Mouse (Mus musculus): ENCODE data around the gene Hist1h2ai.
"Not testable (repeated sequence)": the region's sequence is repeated elsewhere in the genome, so short reads cannot be mapped to it uniquely, and the experiment has no call there.

The Hist1h2ai gene

GRCm38 (mm10) chr13:21715864-21716539, at the start of gene Hist1h2ai, which contains the start of gene Hist1h2bl:
Gene Hist1h2ai (plus strand): TSS chr13:21716422.
Gene Hist1h2bl (minus strand): TSS chr13:21716143.
- CTCF ChIA-PET = interaction anchor here (0.6 kb wide), 1 partner anchor 328 kb away, joined by 3 read pairs; no protein-coding TSS in a partner anchor

DNA sequence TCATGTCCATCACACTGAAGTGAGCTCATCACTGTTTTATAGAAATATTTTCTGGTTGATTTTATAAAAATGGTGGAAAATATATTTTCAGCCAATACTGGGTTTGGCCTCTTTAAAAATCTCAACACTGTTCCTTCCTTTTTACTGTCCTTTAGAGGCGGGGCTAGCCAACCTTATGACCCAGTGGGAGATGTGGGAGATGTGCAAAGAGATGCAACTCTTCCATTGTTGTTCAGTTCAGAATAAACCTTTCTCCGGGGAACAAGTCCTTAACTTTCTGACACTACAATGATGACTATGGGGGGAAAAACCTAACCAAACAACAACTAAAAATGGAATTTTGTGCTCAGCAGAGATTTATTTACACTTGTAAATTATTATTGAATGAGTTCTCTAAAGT, 38.9 kb upstream of the Hist1h2ai start, which contains the start of gene Olfr1360:
Gene Olfr1360, minus strand, starts transcription at position 101 of the 400 bp plus-strand sequence.
- CTCF ChIA-PET = no interaction called here

DNA sequence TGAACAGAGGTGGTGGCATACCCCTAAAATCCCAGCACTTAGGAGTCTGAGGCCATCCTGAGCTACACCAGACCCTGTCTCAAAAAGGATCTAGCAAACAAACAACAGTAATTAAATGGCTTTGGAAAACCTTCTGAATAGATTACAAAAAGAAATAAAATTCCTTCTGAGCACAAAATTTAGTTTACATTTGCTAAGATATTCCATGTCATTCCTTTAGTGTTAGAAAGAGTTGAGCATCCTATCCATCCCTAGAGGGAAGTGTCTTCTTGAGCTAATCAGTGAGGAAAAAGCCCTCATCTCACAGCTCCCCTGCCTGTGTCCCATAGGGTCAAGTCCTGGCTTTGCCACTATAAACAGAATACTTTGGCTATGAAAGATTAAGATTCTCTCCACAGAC, 18.4 kb upstream of the Hist1h2ai start, which contains the start of gene Olfr1359:
Gene Olfr1359, plus strand, starts transcription at position 301 of the 400 bp plus-strand sequence.
- CTCF ChIA-PET = no interaction called here

GRCm38 (mm10) chr13:21706669-21707068, 9.6 kb upstream of the Hist1h2ai start:
- CTCF ChIA-PET = no interaction called here

GRCm38 (mm10) chr13:21710031-21710711, 6.1 kb upstream of the Hist1h2ai start:
- CTCF ChIA-PET = interaction anchor here (0.6 kb wide), 1 partner anchor 72 kb away, joined by 3 read pairs; no protein-coding TSS in a partner anchor

DNA sequence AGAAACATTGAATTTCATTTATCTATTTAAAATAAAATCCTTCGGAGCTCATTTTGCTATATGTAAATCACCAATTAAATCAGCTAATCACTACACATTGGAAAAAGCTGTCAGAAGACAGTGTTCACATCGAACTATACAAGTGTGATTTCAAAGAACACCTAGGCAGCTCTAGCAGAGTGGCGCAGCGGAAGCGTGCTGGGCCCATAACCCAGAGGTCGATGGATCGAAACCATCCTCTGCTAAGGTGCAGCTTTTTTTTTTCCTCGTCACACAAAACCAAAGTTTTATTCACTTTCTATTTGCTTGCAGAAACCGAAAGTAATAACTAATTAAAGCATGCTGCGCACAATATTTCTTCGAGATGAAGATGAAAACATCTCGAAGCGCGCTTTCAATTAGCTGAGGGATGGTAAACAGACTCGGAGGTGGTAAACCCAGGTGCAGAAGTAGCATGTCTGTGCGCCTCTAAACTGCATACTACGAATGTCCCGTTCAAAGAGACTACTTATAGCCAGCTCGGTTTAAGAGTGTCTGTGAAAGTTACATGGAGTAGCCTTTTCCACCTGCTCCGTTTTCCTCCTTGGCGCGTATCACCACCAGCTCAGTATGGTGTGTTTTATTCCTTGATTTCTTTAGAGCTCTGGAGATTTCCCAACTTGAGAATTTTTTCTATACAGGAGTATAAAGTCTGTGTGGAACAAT, 5.2 kb upstream of the Hist1h2ai start:
- CTCF ChIA-PET = interaction anchor here (0.6 kb wide), 1 partner anchor 71 kb away, joined by 3 read pairs; no protein-coding TSS in a partner anchor

DNA sequence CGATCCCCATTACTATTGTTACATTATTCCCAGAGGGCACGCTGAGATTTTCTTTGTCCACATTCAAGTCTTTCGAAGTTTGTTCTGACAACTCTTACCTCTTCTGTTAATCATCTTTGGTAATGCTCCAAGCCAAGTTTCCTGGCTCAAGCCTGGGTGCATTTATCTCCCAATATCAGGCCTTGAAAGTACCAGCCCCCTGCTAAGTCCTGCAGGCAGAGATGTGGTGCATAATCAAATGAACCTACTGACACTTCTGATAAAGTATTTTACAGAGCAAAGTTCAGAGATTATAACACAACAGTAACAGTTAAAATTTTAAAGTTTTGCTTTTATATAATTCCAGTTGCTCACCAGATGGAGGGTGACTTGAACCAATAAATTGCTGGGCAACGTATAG, 4.5 kb upstream of the Hist1h2ai start:
- CTCF ChIA-PET = no interaction called here

- CTCF ChIA-PET = no interaction called here
Observed at GRCm38 (mm10) chr13:21714725-21715124, 1.5 kb upstream of the Hist1h2ai start.

DNA sequence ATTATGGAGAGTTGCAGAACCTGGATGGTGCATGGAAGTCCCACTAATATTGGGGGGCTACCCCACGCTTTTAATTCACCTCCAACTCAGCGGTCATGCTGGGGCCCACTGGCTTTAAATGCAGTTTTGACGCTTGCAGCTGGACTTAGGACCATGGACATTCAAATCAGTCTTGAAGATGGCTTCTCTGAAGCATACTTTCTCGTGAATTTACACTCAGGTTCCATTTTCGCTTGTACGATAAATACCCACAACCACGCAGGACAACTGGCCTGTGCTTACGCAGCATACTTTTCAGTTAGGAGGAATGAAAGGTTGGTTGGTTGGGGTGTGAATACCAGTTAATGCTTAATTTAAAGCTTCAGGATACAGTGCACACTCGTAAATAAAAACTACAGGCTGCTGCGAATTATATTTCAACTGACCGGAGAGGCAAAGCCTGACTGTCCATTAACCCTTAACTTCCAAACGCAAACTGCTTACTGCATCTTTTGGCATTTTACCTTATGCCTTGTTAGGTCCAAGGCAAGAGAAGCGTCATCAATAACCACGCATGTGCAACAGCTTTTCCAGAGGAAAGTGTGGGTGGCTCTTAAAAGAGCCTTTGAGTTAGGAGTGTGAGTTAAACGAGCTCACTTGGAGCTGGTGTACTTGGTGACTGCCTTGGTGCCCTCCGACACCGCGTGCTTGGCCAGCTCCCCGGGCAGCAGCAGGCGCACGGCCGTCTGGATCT, 925 bp upstream of the Hist1h2ai start:
- CTCF ChIA-PET = interaction anchor here (0.6 kb wide), 2 partner anchors 328 to 337 kb away, joined by 3 read pairs; no protein-coding TSS in a partner anchor

DNA sequence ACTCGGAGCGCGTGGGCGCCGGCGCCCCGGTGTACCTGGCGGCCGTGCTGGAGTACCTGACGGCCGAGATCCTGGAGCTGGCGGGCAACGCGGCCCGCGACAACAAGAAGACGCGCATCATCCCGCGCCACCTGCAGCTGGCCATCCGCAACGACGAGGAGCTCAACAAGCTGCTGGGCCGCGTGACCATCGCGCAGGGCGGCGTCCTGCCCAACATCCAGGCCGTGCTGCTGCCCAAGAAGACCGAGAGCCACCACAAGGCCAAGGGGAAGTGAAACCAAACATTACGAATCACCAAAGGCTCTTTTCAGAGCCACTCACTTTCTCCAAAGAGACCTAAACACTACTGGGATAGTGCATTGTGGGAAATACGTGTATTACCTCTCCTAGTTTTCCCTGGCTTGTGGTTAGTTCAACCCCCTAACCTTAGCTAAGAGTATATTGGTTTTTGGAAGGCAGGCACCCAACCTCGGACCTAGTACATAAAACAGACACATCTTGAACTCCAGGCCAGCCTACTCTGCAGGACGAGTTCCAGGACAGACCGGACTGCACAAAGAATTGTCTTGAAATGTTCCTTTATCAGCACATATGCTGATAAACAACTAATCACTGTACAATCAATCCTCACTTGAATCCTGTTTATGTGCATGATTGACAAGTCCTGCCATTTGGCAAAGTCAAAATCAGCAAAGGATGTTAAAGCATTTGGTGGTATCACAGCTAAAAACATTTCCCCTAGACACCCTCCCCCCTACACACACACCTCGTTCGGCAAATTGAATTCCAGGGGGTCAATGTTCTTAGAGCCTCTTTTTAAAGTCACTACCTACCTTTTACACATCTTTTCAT, 544 bp downstream of the Hist1h2ai start:
- CTCF ChIA-PET = not testable (repeated sequence)

DNA sequence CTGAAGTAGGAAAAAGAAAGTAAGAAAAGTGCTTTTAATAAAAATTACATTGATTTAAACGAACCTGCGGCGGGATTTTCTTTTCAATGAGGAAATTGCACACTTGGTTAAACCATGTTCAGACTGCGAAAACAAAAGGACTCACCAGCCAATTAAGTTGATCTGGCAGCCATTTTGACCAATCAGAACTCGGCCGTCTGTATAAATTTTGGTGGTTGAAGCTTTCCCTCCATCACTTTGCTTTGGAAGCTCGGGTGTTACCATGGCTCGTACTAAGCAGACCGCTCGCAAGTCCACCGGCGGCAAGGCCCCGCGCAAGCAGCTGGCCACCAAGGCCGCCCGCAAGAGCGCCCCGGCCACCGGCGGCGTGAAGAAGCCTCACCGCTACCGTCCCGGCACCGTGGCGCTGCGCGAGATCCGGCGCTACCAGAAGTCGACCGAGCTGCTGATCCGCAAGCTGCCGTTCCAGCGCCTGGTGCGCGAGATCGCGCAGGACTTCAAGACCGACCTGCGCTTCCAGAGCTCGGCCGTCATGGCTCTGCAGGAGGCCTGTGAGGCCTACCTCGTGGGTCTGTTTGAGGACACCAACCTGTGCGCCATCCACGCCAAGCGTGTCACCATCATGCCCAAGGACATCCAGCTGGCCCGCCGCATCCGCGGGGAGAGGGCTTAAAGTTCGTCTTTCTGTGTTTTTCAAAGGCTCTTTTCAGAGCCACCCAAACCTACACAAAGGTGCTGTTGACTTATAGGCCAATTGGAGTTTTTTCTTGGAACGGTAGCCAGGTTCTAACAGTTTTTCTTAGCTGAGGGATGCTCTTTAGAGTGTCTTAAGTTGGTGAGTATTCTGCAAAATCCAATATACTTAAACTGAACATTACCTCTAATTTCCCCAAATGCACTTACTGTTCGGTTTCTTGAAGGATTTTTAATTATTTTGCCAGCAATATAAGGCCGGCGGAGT, 1.5 kb downstream of the Hist1h2ai start, which contains the start of gene Hist1h3h:
Gene Hist1h3h, plus strand, starts transcription at position 263 of the 961 bp plus-strand sequence.
- CTCF ChIA-PET = interaction anchor here (0.5 kb wide), 1 partner anchor 313 kb away, joined by 3 read pairs; no protein-coding TSS in a partner anchor

DNA sequence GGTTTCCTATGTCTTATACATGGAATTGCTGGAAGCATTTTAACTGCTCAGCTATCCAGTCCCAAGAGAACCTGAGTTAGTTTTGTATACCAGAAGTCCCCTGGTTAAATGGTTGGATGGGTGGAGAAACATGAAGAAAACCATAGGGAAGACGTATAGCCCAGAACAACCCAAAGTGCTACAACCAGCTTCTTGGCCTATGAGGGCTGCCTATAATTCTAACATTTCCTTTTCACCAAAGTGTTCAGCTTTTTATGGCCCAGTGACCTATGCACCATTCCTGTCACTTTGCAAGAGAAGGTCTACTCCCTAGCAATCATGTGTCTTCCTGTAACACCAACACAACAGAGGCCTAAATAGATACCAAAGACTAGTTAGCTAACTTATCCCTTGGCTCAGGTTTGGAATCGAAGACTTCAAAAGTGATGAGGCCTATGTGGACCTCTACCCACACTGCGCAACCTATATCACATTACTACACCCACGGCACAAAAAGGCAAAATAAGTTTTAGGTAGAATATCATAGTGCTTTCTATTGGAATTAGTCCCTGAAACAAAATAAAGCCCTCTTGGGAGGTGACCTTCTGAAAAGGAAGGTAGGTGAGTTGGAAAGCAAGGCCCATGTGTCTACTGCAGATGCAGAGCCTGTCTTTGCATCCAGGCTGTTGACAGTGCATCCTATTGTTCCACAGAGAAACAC, 2.3 kb downstream of the Hist1h2ai start:
- CTCF ChIA-PET = interaction anchor here (0.5 kb wide), 1 partner anchor 312 kb away, joined by 3 read pairs; no protein-coding TSS in a partner anchor

GRCm38 (mm10) chr13:21721107-21721756, 5.0 kb downstream of the Hist1h2ai start:
- CTCF ChIA-PET = not testable (repeated sequence)

GRCm38 (mm10) chr13:21721757-21722372, 5.6 kb downstream of the Hist1h2ai start, which contains the start of gene Hist1h2bm:
Gene Hist1h2bm (plus strand): TSS chr13:21722044.
- CTCF ChIA-PET = not testable (repeated sequence)

DNA sequence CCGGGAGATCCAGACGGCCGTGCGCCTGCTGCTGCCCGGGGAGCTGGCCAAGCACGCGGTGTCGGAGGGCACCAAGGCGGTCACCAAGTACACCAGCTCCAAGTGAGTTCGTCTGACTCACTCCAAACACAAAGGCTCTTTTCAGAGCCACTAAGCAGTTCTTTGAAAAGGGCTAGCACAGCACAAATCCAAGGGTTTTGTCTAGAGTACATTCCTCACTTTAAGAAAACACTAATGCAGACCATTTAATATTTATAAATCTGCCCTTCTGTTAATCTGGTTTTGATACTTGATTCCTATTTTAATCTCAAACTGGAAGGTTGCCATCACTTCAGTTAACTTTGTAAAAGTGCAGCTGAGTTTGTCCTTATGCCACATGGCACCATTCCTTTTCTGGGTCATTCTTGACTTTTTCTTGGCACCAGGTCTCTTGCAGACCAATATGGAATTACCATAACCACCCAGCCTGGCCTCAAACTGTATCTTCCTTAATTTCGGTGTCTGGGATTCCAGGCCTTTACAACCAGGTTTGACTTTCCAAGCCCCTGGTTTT, 6.2 kb downstream of the Hist1h2ai start:
- CTCF ChIA-PET = no interaction called here

DNA sequence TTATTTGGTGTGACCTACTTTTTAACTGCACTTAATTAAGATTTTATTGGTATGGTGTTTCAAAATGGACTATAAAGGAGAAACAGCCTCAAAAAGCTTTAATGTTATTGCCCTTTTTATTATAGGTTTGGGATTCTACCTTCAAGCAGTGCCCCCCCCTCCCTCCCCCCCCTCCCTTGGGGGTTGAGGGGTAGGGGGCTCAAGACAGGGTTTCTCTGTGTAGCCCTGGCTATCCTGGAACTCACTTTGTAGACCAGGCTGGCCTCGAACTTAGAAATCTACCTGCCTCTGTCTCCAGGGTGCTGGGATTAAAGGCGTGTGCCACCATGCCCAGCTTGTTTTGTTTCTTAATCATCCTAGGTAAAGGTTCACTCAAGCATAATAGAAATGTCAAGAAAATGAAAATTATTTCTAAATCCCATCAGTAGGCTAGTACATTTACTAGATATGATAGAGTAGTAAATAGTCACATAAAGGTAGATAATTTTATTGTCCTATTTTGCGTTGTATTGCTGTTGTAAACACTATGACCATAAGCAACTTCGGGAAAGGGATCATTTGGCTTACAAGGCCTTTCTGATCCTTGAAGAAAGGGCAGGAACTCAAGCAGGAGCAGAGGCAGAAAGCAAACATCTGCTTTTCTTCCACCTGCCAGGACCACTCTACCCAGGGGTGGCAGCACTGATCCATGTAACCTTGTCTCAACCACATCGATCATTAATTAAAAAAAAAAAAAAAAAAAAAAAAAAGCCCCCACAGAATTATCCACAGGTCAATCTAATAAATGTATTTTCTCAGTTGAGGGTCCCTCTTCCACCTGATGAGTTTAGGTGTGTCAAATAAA, 7.0 kb downstream of the Hist1h2ai start:
- CTCF ChIA-PET = interaction anchor here (0.6 to 0.7 kb wide), 2 partner anchors 19 to 125 kb away, joined by 3 to 15 read pairs; no protein-coding TSS in a partner anchor

Measured in spleen, embryonic (tissue).